12 mouse cellular contexts compared by ENCODE assay signal in genomic region chr11:79523560-79524309, GRCm38 (mm10). TPM values are rescaled to one million over a fixed set of nuclear protein-coding genes. Genes with fewer than 3 reads are reported as not detected.
DNase-seq lines count a peak whose midpoint lies in the region; ATAC-seq and TF ChIP-seq lines count a peak whose summit lies in the region.
"Had no signal": no experiment of that assay in that cellular context is flagged by ENCODE, and none has a peak within 500 bp of the region (broad histone marks: within the 10 kb centered on the region; RNA-seq: fewer than 3 reads in every experiment).

TSS of gene Evi2b (minus strand) at chr11:79523762.

- H3K27me3 ChIP-seq in hindbrain, postnatal 0 days (ENCODE audit: insufficient read depth, low read length): no peaks in the 10 kb centered on the region
- no peaks in the 10 kb centered on the region for H3K27me3 ChIP-seq in hindbrain, embryonic 16.5 days (replicated peaks; ENCODE audit: control insufficient read depth, insufficient read depth, low read length)
- H3K27me3 ChIP-seq in CH12.LX (replicated peaks): no peaks in the 10 kb centered on the region
- H3K27me3 ChIP-seq in liver, embryonic 11.5 days (replicated peaks; ENCODE audit: control insufficient read depth, insufficient read depth, low read length): no peaks in the 10 kb centered on the region
- H3K27me3 ChIP-seq in forebrain, embryonic 12.5 days: no peaks in the 10 kb centered on the region
- H3K27me3 ChIP-seq: heart, embryonic 13.5 days had no signal

- peak; percentile 74 for TF ChIP-seq POLR2A in CH12.LX (IDR thresholded peaks at IDR 0.05; ENCODE audit: low read depth, low read length)

- no peak for DNase-seq in hindbrain, postnatal 0 days (ENCODE audit: low spot score)
- peak; percentile 74 for DNase-seq in CH12.LX (ENCODE audit: extremely low read depth)
- DNase-seq in liver, embryonic 11.5 days (ENCODE audit: low spot score): no peak
- peak; percentile 23 to 35 for DNase-seq in spleen, postnatal 14 days (ENCODE audit: low spot score in 2 of 2)
- DNase-seq in testis, postnatal 14 days (ENCODE audit: low spot score): no peak
- no peak for DNase-seq in ovary, postnatal 14 days (ENCODE audit: low spot score)
- DNase-seq: layer of hippocampus, postnatal 36 days; midbrain, embryonic 14.5 days had no signal

- H3K4me1 ChIP-seq in hindbrain, postnatal 0 days (ENCODE audit: insufficient read depth, low read length): 0 out of 2 replicates have a peak, but pooled peaks cover 4% of the 10 kb centered on the region
- H3K4me1 ChIP-seq in hindbrain, embryonic 16.5 days (ENCODE audit: control insufficient read depth, insufficient read depth, low read depth, low read length): no peaks in the 10 kb centered on the region
- peaks cover 26 to 62% of the 10 kb centered on the region in 2 experiments for H3K4me1 ChIP-seq in CH12.LX (ENCODE audit: control insufficient read depth in 1 of 2, insufficient read depth in 2 of 2)
- H3K4me1 ChIP-seq in liver, embryonic 11.5 days (replicated peaks; ENCODE audit: control insufficient read depth, insufficient read depth, low read length): peaks cover 32% of the 10 kb centered on the region
- H3K4me1 ChIP-seq in forebrain, embryonic 12.5 days: no peaks in the 10 kb centered on the region

- TF ChIP-seq CTCF in hindbrain, postnatal 0 days (IDR thresholded peaks at IDR 0.05; ENCODE audit: low read depth): no peak
- no peak for TF ChIP-seq CTCF in CH12.LX (conservative IDR thresholded peaks at IDR 0.05 in 1 of 2, IDR thresholded peaks at IDR 0.05 in 1 of 2; ENCODE audit: low read depth in 2 of 2, low read length in 2 of 2)

- no peaks in the 10 kb centered on the region for H3K36me3 ChIP-seq in hindbrain, postnatal 0 days (ENCODE audit: insufficient read depth, low read length)
- 0 out of 2 replicates have a peak, but pooled peaks cover 2% of the 10 kb centered on the region for H3K36me3 ChIP-seq in hindbrain, embryonic 16.5 days (ENCODE audit: control insufficient read depth, insufficient read depth, low read length)
- H3K36me3 ChIP-seq in CH12.LX (replicated peaks in 1 of 2; ENCODE audit: control insufficient read depth in 1 of 2, insufficient read depth in 1 of 2, low read length in 1 of 2): peaks cover 18 to 33% of the 10 kb centered on the region in 2 experiments
- peaks cover 4% of the 10 kb centered on the region; the same call in 1 of the 2 replicates for H3K36me3 ChIP-seq in liver, embryonic 11.5 days (ENCODE audit: control insufficient read depth, insufficient read depth, low read length)
- peaks cover 4% of the 10 kb centered on the region; the same call in 1 of the 2 replicates for H3K36me3 ChIP-seq in forebrain, embryonic 12.5 days (replicated peaks)

- no peak within 1 kb of the TSS for H3K4me2 ChIP-seq in hindbrain, postnatal 0 days (ENCODE audit: low read depth, low read length)
- H3K4me2 ChIP-seq in hindbrain, embryonic 16.5 days (ENCODE audit: low read length): no peak within 1 kb of the TSS
- peak within 1 kb of the TSS; percentile 98 for H3K4me2 ChIP-seq in CH12.LX (ENCODE audit: insufficient read depth, low read depth, poor library complexity, severe bottlenecking)
- peak within 1 kb of the TSS; percentile 51 for H3K4me2 ChIP-seq in liver, embryonic 11.5 days
- H3K4me2 ChIP-seq in forebrain, embryonic 12.5 days: no peak within 1 kb of the TSS
- H3K4me2 ChIP-seq: heart, embryonic 13.5 days had no signal

- TF ChIP-seq RAD21 in CH12.LX (IDR thresholded peaks at IDR 0.05; ENCODE audit: low read depth, low read length): no peak

- no peak within 1 kb of the TSS for H3K4me3 ChIP-seq in hindbrain, postnatal 0 days (ENCODE audit: low read length)
- no peak within 1 kb of the TSS for H3K4me3 ChIP-seq in hindbrain, embryonic 16.5 days (ENCODE audit: low read length)
- peak within 1 kb of the TSS; percentile 45 to 59 (median 55) for H3K4me3 ChIP-seq in CH12.LX (replicated peaks in 1 of 3; ENCODE audit: low read depth in 2 of 3, low read length in 2 of 3, poor library complexity in 1 of 3)
- peak within 1 kb of the TSS; percentile 37 for H3K4me3 ChIP-seq in liver, embryonic 11.5 days (ENCODE audit: low read depth, low read length)
- H3K4me3 ChIP-seq in forebrain, embryonic 12.5 days (replicated peaks): no peak within 1 kb of the TSS
- H3K4me3 ChIP-seq: heart, embryonic 13.5 days had no signal

- peak within 1 kb of the TSS; percentile 7; the same call in 1 of the 2 replicates for H3K27ac ChIP-seq in hindbrain, postnatal 0 days
- no peak within 1 kb of the TSS for H3K27ac ChIP-seq in hindbrain, embryonic 16.5 days (ENCODE audit: low read depth, low read length)
- peak within 1 kb of the TSS; percentile 97 for H3K27ac ChIP-seq in CH12.LX (ENCODE audit: insufficient read depth, low read depth)
- peak within 1 kb of the TSS; percentile 74 for H3K27ac ChIP-seq in liver, embryonic 11.5 days (ENCODE audit: low read depth, low read length)
- H3K27ac ChIP-seq in forebrain, embryonic 12.5 days: no peak within 1 kb of the TSS
- H3K27ac ChIP-seq: heart, embryonic 13.5 days had no signal

- no peak within 1 kb of the TSS for H3K9ac ChIP-seq in hindbrain, postnatal 0 days (replicated peaks; ENCODE audit: low read length)
- H3K9ac ChIP-seq in hindbrain, embryonic 16.5 days (ENCODE audit: low read depth, low read length): no peak within 1 kb of the TSS
- H3K9ac ChIP-seq in CH12.LX (ENCODE audit: insufficient read depth, low read depth): peak within 1 kb of the TSS; percentile 82
- peak within 1 kb of the TSS; percentile 30; the same call in 1 of the 2 replicates for H3K9ac ChIP-seq in liver, embryonic 11.5 days (ENCODE audit: low read depth, low read length)
- no peak within 1 kb of the TSS for H3K9ac ChIP-seq in forebrain, embryonic 12.5 days
- H3K9ac ChIP-seq: heart, embryonic 13.5 days had no signal

- dilution Hi-C loops in CH12.LX (cut with MboI; ENCODE audit: extremely low pct_ligation_motif_present, extremely low pct_unique_long_range_greater_than_20kb, low sequenced_read_pairs): no loop called here

- no peaks in the 10 kb centered on the region for H3K9me3 ChIP-seq in hindbrain, postnatal 0 days (ENCODE audit: low read length)
- H3K9me3 ChIP-seq in hindbrain, embryonic 16.5 days (ENCODE audit: control insufficient read depth, low read length): no peaks in the 10 kb centered on the region
- no peaks in the 10 kb centered on the region for H3K9me3 ChIP-seq in CH12.LX (replicated peaks; ENCODE audit: low read length)
- H3K9me3 ChIP-seq in liver, embryonic 11.5 days (ENCODE audit: control insufficient read depth, low read length): no peaks in the 10 kb centered on the region
- H3K9me3 ChIP-seq in forebrain, embryonic 12.5 days: no peaks in the 10 kb centered on the region
- H3K9me3 ChIP-seq: heart, embryonic 13.5 days had no signal

- ATAC-seq in hindbrain, postnatal 0 days: no peak
- ATAC-seq in hindbrain, embryonic 16.5 days: no peak
- no peak for ATAC-seq in liver, embryonic 11.5 days (replicated peaks; ENCODE audit: low FRiP score)
- no peak for ATAC-seq in forebrain, embryonic 12.5 days (ENCODE audit: low FRiP score)

- in situ Hi-C loops in CH12.LX (cut with MboI; ENCODE audit: low pct_ligation_motif_present, low pct_unique_long_range_greater_than_20kb, low sequenced_read_pairs): no loop called here

- TF ChIP-seq EP300 in CH12.LX (IDR thresholded peaks at IDR 0.05; ENCODE audit: low read length): peak; percentile 68

- peaks cover 52% of the 10 kb centered on the region for H3K79me2 ChIP-seq in CH12.LX (replicated peaks; ENCODE audit: control insufficient read depth, extremely low read depth, insufficient read depth, poor library complexity, severe bottlenecking)

- WGBS in hindbrain, postnatal 0 days: 89% methylated on average over 10 of the region's 10 CpGs
- WGBS in hindbrain, embryonic 16.5 days: 87% methylated on average over 10 of the region's 10 CpGs
- whole genome bisulfite sequencing in liver, embryonic 11.5 days: 37% methylated on average over 10 of the region's 10 CpGs
- WGBS in forebrain, embryonic 12.5 days: 91% methylated on average over 10 of the region's 10 CpGs

TF ChIP-seq in CH12.LX, 34 proteins besides CTCF, POLR2A, EP300 and RAD21 (continues in another document):
- TF ChIP-seq UBTF (IDR thresholded peaks at IDR 0.05; ENCODE audit: low read depth, low read length): no peak
- peak; percentile 92 for TF ChIP-seq BHLHE40 (IDR thresholded peaks at IDR 0.05; ENCODE audit: low read depth, low read length)
- TF ChIP-seq USF2 (conservative IDR thresholded peaks at IDR 0.05; ENCODE audit: low read depth, low read length): no peak
- TF ChIP-seq NRF1 (IDR thresholded peaks at IDR 0.05; ENCODE audit: low read depth, low read length): no peak
- 0 out of 2 replicates have a peak, but pooled peaks have one; percentile 7 for TF ChIP-seq MEF2A (IDR thresholded peaks at IDR 0.05; ENCODE audit: borderline replicate concordance, low read depth, low read length)
- TF ChIP-seq USF1 (IDR thresholded peaks at IDR 0.05; ENCODE audit: low read depth, low read length): no peak
- TF ChIP-seq ELF1 (IDR thresholded peaks at IDR 0.05; ENCODE audit: low read depth, low read length): peak; percentile 79
- no peak for TF ChIP-seq KAT2A (IDR thresholded peaks at IDR 0.05; ENCODE audit: insufficient replicate concordance, low read length)
- TF ChIP-seq SMC3 (IDR thresholded peaks at IDR 0.05; ENCODE audit: low read depth, low read length): 0 out of 2 replicates have a peak, but pooled peaks have one; percentile 1
- TF ChIP-seq ETS1 (conservative IDR thresholded peaks at IDR 0.05; ENCODE audit: low read depth, low read length): no peak
- TF ChIP-seq NELFE (IDR thresholded peaks at IDR 0.05; ENCODE audit: low read depth, low read length): peak; percentile 28; the same call in 1 of the 2 replicates
- TF ChIP-seq MXI1 (IDR thresholded peaks at IDR 0.05; ENCODE audit: low read depth, low read length): no peak; the same call in 1 of the 2 replicates
- 0 out of 2 replicates have a peak, but pooled peaks have one; percentile 35 for TF ChIP-seq ZMIZ1 (IDR thresholded peaks at IDR 0.05; ENCODE audit: low read depth, low read length)
- TF ChIP-seq PAX5 (IDR thresholded peaks at IDR 0.05; ENCODE audit: low read length): no peak
- TF ChIP-seq MYC (IDR thresholded peaks at IDR 0.05; ENCODE audit: low read depth, low read length): peak; percentile 42; the same call in 1 of the 2 replicates
- TF ChIP-seq RCOR1 (conservative IDR thresholded peaks at IDR 0.05; ENCODE audit: low read depth, low read length): no peak

RNA-seq across cellular contexts. Expression of gene Evi2b, which starts in this region (rescaled TPM):
- not detected in 2 replicates for total RNA-seq in hindbrain, postnatal 0 days (2014; rRNA removed)
- 0.25 and 0.52 TPM in 2 replicates for polyA plus RNA-seq in hindbrain, postnatal 0 days (2015; fragmentation: Nextera tagmentation; extraction: Ambion mirVana)
- polyA plus RNA-seq in hindbrain, embryonic 16.5 days (2015; fragmentation: Nextera tagmentation; extraction: Ambion mirVana): 0.36 TPM in 1 of 2 replicates, not detected in the other
- 10.0 and 12.0 TPM in 2 replicates for total RNA-seq in CH12.LX (2012; rRNA removed)
- 37.9 and 40.5 TPM in 2 replicates for total RNA-seq in CH12.LX (2014; rRNA removed)
- polyA plus RNA-seq in CH12.LX (2012; ENCODE audit: insufficient read length, low read depth): 86.9 and 105 TPM in 2 replicates
- polyA plus RNA-seq in liver, embryonic 11.5 days (2014; fragmentation: Nextera tagmentation; extraction: Ambion mirVana): 12.7 and 14.4 TPM in 2 replicates
- polyA plus RNA-seq in forebrain, embryonic 12.5 days (2016; fragmentation: Nextera tagmentation; extraction: Ambion mirVana): not detected in 2 replicates
- total RNA-seq: ES-E14 had no signal
- polyA plus RNA-seq: midbrain, embryonic 14.5 days had no signal

Comparison
In these comparisons a context has a peak if more than half of its experiments do, and no peak if none do; other contexts are left out.
1. RNA of gene Evi2b (total RNA-seq): 10.0 to 40.5 TPM in CH12.LX; not detected in hindbrain, postnatal 0 days; every median in the first group is over 10 times any median in the second.
2. H3K27ac ChIP-seq: peak in hindbrain, postnatal 0 days (single experiment), CH12.LX (single experiment) and liver, embryonic 11.5 days (single experiment); none in hindbrain, embryonic 16.5 days (single experiment) and forebrain, embryonic 12.5 days (single experiment).
3. DNase-seq: peak in CH12.LX (single experiment) and spleen, postnatal 14 days (2 of 2); none in hindbrain, postnatal 0 days (single experiment), liver, embryonic 11.5 days (single experiment), testis, postnatal 14 days (single experiment) and ovary, postnatal 14 days (single experiment).
4. H3K4me2 ChIP-seq: peak in CH12.LX (single experiment) and liver, embryonic 11.5 days (single experiment); none in hindbrain, postnatal 0 days (single experiment), hindbrain, embryonic 16.5 days (single experiment) and forebrain, embryonic 12.5 days (single experiment).
5. H3K4me3 ChIP-seq: peak in CH12.LX (3 of 3) and liver, embryonic 11.5 days (single experiment); none in hindbrain, postnatal 0 days (single experiment), hindbrain, embryonic 16.5 days (single experiment) and forebrain, embryonic 12.5 days (single experiment).
6. H3K9ac ChIP-seq: peak in CH12.LX (single experiment) and liver, embryonic 11.5 days (single experiment); none in hindbrain, postnatal 0 days (single experiment), hindbrain, embryonic 16.5 days (single experiment) and forebrain, embryonic 12.5 days (single experiment).